Mouse (Mus musculus) MEL (cell line): Measurements from ENCODE around the gene Bcas3.

Source experiments
- CHD2 ChIP-seq: IDR thresholded peaks from 2 replicates; pipeline ENCODE4 v1.6.1; 2011; ENCODE audit warnings: low read length, improper control_type of control experiment
- CTCF ChIP-seq, 3 experiments: IDR thresholded peaks in 2 of 3; conservative IDR thresholded peaks in 1 of 3; 2 replicates each; pipeline ENCODE4 v1.5.1; 2011 to 2012; ENCODE audit warnings: low read length in 3 of 3, low read depth in 2 of 3, mild to moderate bottlenecking in 2 of 3, improper control_type of control experiment in 1 of 3, inconsistent platforms in 1 of 3, mixed read lengths in 1 of 3, moderate library complexity in 1 of 3; ENCODE audit not compliant: control insufficient read depth in 1 of 3, insufficient read depth in 1 of 3, poor library complexity in 1 of 3, severe bottlenecking in 1 of 3
- E2F4 ChIP-seq: IDR thresholded peaks from 2 replicates; pipeline ENCODE4 v1.6.1; 2011; ENCODE audit warnings: low read depth, low read length, improper control_type of control experiment, borderline replicate concordance
- EP300 ChIP-seq, 2 experiments: IDR thresholded peaks; 2 replicates each; pipeline ENCODE4 v1.6.1; 2011; ENCODE audit warnings: improper control_type of control experiment in 2 of 2, low read length in 2 of 2, low read depth in 1 of 2, mild to moderate bottlenecking in 1 of 2
- GATA1 ChIP-seq: IDR thresholded peaks from 2 replicates; pipeline ENCODE4 v1.6.1; 2011; ENCODE audit warnings: low read depth, low read length, improper control_type of control experiment
- MAFK ChIP-seq: IDR thresholded peaks from 2 replicates; pipeline ENCODE4 v1.6.1; 2011; ENCODE audit warnings: low read depth, mild to moderate bottlenecking, low read length, improper control_type of control experiment, borderline replicate concordance
- POLR2A ChIP-seq, 2 experiments: IDR thresholded peaks; 2 replicates each; pipeline ENCODE4 v1.6.1; 2011 to 2012; ENCODE audit warnings: low read length in 2 of 2, mild to moderate bottlenecking in 2 of 2, control low read depth in 1 of 2, improper control_type of control experiment in 1 of 2, low read depth in 1 of 2, moderate library complexity in 1 of 2; ENCODE audit not compliant: control insufficient read depth in 1 of 2, insufficient read depth in 1 of 2, poor library complexity in 1 of 2
- RCOR1 ChIP-seq: IDR thresholded peaks from 2 replicates; pipeline ENCODE4 v1.6.1; 2012; ENCODE audit warnings: low read depth, mild to moderate bottlenecking, inconsistent platforms, low read length, improper control_type of control experiment
- SIN3A ChIP-seq: IDR thresholded peaks from 2 replicates; pipeline ENCODE4 v1.6.1; 2012; ENCODE audit warnings: low read length, improper control_type of control experiment, inconsistent platforms
- UBTF ChIP-seq: IDR thresholded peaks from 2 replicates; pipeline ENCODE4 v1.6.1; 2012; ENCODE audit warnings: low read depth, mild to moderate bottlenecking, inconsistent platforms, low read length, improper control_type of control experiment, moderate library complexity, borderline replicate concordance; ENCODE audit not compliant: insufficient read depth
- USF2 ChIP-seq, 2 experiments: IDR thresholded peaks; 2 replicates each; pipeline ENCODE4 v1.6.1; 2011 to 2012; ENCODE audit warnings: improper control_type of control experiment in 2 of 2, low read length in 2 of 2, borderline replicate concordance in 1 of 2, inconsistent platforms in 1 of 2, low read depth in 1 of 2, mild to moderate bottlenecking in 1 of 2; ENCODE audit not compliant: insufficient read depth in 1 of 2
- ZC3H11A ChIP-seq: IDR thresholded peaks from 2 replicates; pipeline ENCODE4 v1.6.1; 2012; ENCODE audit warnings: low read depth, mild to moderate bottlenecking, inconsistent platforms, low read length, improper control_type of control experiment

DNA sequence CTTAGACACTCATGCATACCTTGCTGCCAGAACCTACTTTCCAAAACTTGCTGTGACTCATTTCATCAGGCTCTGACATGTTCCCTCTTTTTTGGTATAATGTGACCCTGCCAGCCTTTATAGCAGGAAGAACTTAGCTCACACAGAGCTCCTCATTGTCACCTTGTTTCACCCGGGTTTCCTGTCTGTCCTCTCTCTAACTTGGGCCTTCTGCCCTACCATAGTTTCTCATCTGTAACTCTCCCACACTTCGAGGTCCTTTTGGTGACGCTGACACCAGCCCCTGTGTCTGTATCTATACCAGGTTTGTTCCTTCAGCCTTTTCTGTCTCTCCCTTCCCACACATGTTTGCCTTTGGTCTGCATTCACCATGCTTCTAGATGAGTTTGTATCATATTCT, 295.9 kb downstream of the Bcas3 start:
- TF ChIP-seq CTCF (IDR thresholded peaks at IDR 0.05 in 2 of 3, conservative IDR thresholded peaks at IDR 0.05 in 1 of 3; ENCODE audit: control insufficient read depth in 1 of 3, insufficient read depth in 1 of 3, low read depth in 2 of 3, low read length in 3 of 3, poor library complexity in 1 of 3, severe bottlenecking in 1 of 3) (no peak), E2F4 (no peak), POLR2A (IDR thresholded peaks at IDR 0.05; ENCODE audit: control insufficient read depth in 1 of 2, insufficient read depth in 1 of 2, low read depth in 1 of 2, low read length in 2 of 2, poor library complexity in 1 of 2) (no peak), SIN3A (no peak), RCOR1 (no peak), MAFK (no peak), UBTF (no peak), ZC3H11A (no peak), GATA1 (no peak), CHD2 (no peak), EP300 (IDR thresholded peaks at IDR 0.05; ENCODE audit: low read depth in 1 of 2, low read length in 2 of 2) (no peak), USF2 (IDR thresholded peaks at IDR 0.05; ENCODE audit: borderline replicate concordance in 1 of 2, insufficient read depth in 1 of 2, low read depth in 1 of 2, low read length in 2 of 2) (no peak)
